Mouse (Mus musculus): ENCODE measurements around the gene Cdrt4. TPM values are rescaled to one million over a fixed set of nuclear protein-coding genes. Genes with fewer than 3 reads are reported as not detected.

Cdrt4 gene
- polyA plus RNA-seq, 1 experiment = not detected

DNA sequence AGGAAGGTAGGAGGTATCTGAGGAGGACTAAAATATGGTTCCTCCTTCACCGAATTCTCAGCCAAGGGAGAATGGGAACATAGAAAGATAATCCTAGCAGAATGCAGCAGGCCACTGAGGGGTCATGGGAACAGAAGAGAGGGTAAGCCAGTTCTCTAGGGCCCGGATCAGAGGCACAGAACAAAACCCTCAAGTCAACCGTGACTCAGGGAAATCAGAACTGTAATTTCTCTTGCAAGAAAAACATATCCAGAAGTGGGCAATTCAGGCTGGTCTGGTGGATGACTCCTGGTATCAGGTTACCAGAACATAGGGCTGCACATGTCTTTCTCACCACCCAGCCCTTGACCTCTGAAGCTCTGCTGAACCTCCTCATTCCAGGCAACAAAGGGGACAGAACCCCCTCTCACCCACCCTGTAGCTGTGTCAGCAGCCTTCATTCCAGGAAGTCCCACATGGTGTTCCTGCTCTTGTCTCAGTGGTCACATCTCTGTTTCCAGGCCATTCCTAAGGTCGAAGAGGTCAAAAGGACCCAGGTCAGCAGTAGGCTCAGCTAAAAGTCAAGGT lies 78.2 kb downstream of the Cdrt4 start:
- 74% methylated on average over 4 of the region's 4 CpGs for WGBS
- no peak overlapping the region for H3K4me3 ChIP-seq (ENCODE audit: extremely low read depth, insufficient read depth, insufficient read length)
- TF ChIP-seq POLR2A (IDR thresholded peaks at IDR 0.05; ENCODE audit: low read depth, low read length) = no peak
- no peak for TF ChIP-seq CTCF (IDR thresholded peaks at IDR 0.05; ENCODE audit: extremely low read depth, insufficient read depth, insufficient read length, insufficient replicate concordance)
- DNase-seq (ENCODE audit: low read depth in 1 of 2, low spot score in 2 of 2) = no peak
- H3K27me3 ChIP-seq (ENCODE audit: control insufficient read depth, insufficient read depth, low read length) = no peaks in the 10 kb centered on the region
- H3K27ac ChIP-seq (ENCODE audit: insufficient read depth, low read length) = no peak overlapping the region
- H3K4me1 ChIP-seq (ENCODE audit: control insufficient read depth, insufficient read depth, insufficient read length) = no peaks in the 10 kb centered on the region
- no peaks in the 10 kb centered on the region for H3K36me3 ChIP-seq (ENCODE audit: control insufficient read depth, insufficient read depth, low read length)

GRCm38 (mm10) chr11:63029721-63030120 lies 78.7 kb downstream of the Cdrt4 start:
- no peak overlapping the region for H3K4me3 ChIP-seq (ENCODE audit: extremely low read depth, insufficient read depth, insufficient read length)
- DNase-seq (ENCODE audit: low read depth in 1 of 2, low spot score in 2 of 2) = no peak
- no peaks in the 10 kb centered on the region for H3K27me3 ChIP-seq (ENCODE audit: control insufficient read depth, insufficient read depth, low read length)
- H3K36me3 ChIP-seq (ENCODE audit: control insufficient read depth, insufficient read depth, low read length) = no peaks in the 10 kb centered on the region
- TF ChIP-seq POLR2A (IDR thresholded peaks at IDR 0.05; ENCODE audit: low read depth, low read length) (no peak), CTCF (IDR thresholded peaks at IDR 0.05; ENCODE audit: extremely low read depth, insufficient read depth, insufficient read length, insufficient replicate concordance) (no peak)
- H3K4me1 ChIP-seq (ENCODE audit: control insufficient read depth, insufficient read depth, insufficient read length) = no peaks in the 10 kb centered on the region
- 80% methylated on average over 6 of the region's 6 CpGs for WGBS
- H3K27ac ChIP-seq (ENCODE audit: insufficient read depth, low read length) = no peak overlapping the region

- Histone ChIP-seq H3K36me3 (ENCODE audit: control insufficient read depth, insufficient read depth, low read length) (no peaks in the 10 kb centered on the region), H3K27ac (ENCODE audit: insufficient read depth, low read length) (no peak overlapping the region), H3K4me1 (ENCODE audit: control insufficient read depth, insufficient read depth, insufficient read length) (no peaks in the 10 kb centered on the region), H3K27me3 (ENCODE audit: control insufficient read depth, insufficient read depth, low read length) (no peaks in the 10 kb centered on the region), H3K4me3 (ENCODE audit: extremely low read depth, insufficient read depth, insufficient read length) (no peak overlapping the region)
- DNase-seq (ENCODE audit: low read depth in 1 of 2, low spot score in 2 of 2) = no peak
- TF ChIP-seq POLR2A (IDR thresholded peaks at IDR 0.05; ENCODE audit: low read depth, low read length) = no peak
- WGBS = 84% methylated on average over 11 of the region's 11 CpGs
Measured at GRCm38 (mm10) chr11:63035420-63036211, 84.6 kb downstream of the Cdrt4 start.

GRCm38 (mm10) chr11:63040002-63040661 lies 89.1 kb downstream of the Cdrt4 start:
- Histone ChIP-seq H3K27me3 (ENCODE audit: control insufficient read depth, insufficient read depth, low read length) (no peaks in the 10 kb centered on the region), H3K27ac (ENCODE audit: insufficient read depth, low read length) (no peak overlapping the region), H3K36me3 (ENCODE audit: control insufficient read depth, insufficient read depth, low read length) (no peaks in the 10 kb centered on the region), H3K4me3 (ENCODE audit: extremely low read depth, insufficient read depth, insufficient read length) (no peak overlapping the region), H3K4me1 (ENCODE audit: control insufficient read depth, insufficient read depth, insufficient read length) (no peaks in the 10 kb centered on the region)
- TF ChIP-seq POLR2A (IDR thresholded peaks at IDR 0.05; ENCODE audit: low read depth, low read length) (no peak), CTCF (IDR thresholded peaks at IDR 0.05; ENCODE audit: extremely low read depth, insufficient read depth, insufficient read length, insufficient replicate concordance) (no peak)
- 85% methylated on average over 12 of the region's 12 CpGs for WGBS
- DNase-seq (ENCODE audit: low read depth in 1 of 2, low spot score in 2 of 2) = no peak

Other genes starting within 250 kb of the Cdrt4 start
- gene Zfp287, start 219.3 kb upstream of the Cdrt4 start, polyA plus RNA-seq (2012; rRNA removed) = 1.5 and 1.8 TPM in 2 replicates
- gene Gm10428, start 198.1 kb upstream of the Cdrt4 start, polyA plus RNA-seq (2012; rRNA removed) = not detected in 2 replicates
- gene Zfp286, start 161.7 kb upstream of the Cdrt4 start, polyA plus RNA-seq (2012; rRNA removed) = 0.15 and 0.64 TPM in 2 replicates
- 0.74 TPM in 2 replicates for gene Trim16, start 131.0 kb upstream of the Cdrt4 start, polyA plus RNA-seq (2012; rRNA removed)
- 0.69 and 1.1 TPM in 2 replicates for gene Fbxw10, start 104.1 kb upstream of the Cdrt4 start, polyA plus RNA-seq (2012; rRNA removed)
- 5.1 and 6.2 TPM in 2 replicates for gene Tvp23b, start 71.7 kb upstream of the Cdrt4 start, polyA plus RNA-seq (2012; rRNA removed)
- not detected in 2 replicates for gene Tekt3, start 110.5 kb downstream of the Cdrt4 start, polyA plus RNA-seq (2012; rRNA removed)
- 23.5 and 24.6 TPM in 2 replicates for gene Pmp22, start 177.8 kb downstream of the Cdrt4 start, polyA plus RNA-seq (2012; rRNA removed)